Mouse (Mus musculus): ENCODE results near the gene Opa1. TPM values are rescaled to one million over a fixed set of nuclear protein-coding genes. Genes with fewer than 3 reads are reported as not detected.

The Opa1 gene
- total RNA-seq (2022) = 10 to 100 TPM; 76.1 to 85.5 (median 81.6) TPM

- DNase-seq = peak; percentile 95
These were observed at the start of gene Opa1 for GRCm38 (mm10) chr16:29579167-29579786. Gene Opa1, plus strand, starts transcription at chr16:29579334.

- DNase-seq = no peak
These were observed 45.5 kb upstream of the Opa1 start for GRCm38 (mm10) chr16:29533641-29534040.

- DNase-seq = no peak
These were observed 43.3 kb upstream of the Opa1 start for GRCm38 (mm10) chr16:29535866-29536265.

- DNase-seq = no peak
These were observed 42.5 kb upstream of the Opa1 start for GRCm38 (mm10) chr16:29536411-29537204.

- DNase-seq = no peak
These were observed 39.2 kb upstream of the Opa1 start for GRCm38 (mm10) chr16:29539906-29540305.

- DNase-seq = no peak
These were observed 37.9 kb upstream of the Opa1 start for GRCm38 (mm10) chr16:29541261-29541683.

GRCm38 (mm10) chr16:29544829-29545228 lies 34.3 kb upstream of the Opa1 start, which contains the start of gene Atp13a4:
Gene Atp13a4, minus strand, starts transcription at chr16:29544864.
- DNase-seq = peak; percentile 22

- no peak for DNase-seq
These were observed 19.5 kb upstream of the Opa1 start for GRCm38 (mm10) chr16:29559667-29560066.

- peak; percentile 12 for DNase-seq
These were observed 18.7 kb upstream of the Opa1 start for GRCm38 (mm10) chr16:29560454-29560853.

- DNase-seq = no peak
These were observed 18.3 kb upstream of the Opa1 start for GRCm38 (mm10) chr16:29560869-29561268.

- DNase-seq = no peak
These were observed 5.1 kb upstream of the Opa1 start for GRCm38 (mm10) chr16:29574013-29574412.

GRCm38 (mm10) chr16:29575620-29576019 lies 3.5 kb upstream of the Opa1 start:
- DNase-seq = no peak

GRCm38 (mm10) chr16:29579787-29580176 lies 648 bp downstream of the Opa1 start:
- DNase-seq = no peak

- DNase-seq = no peak
These were observed 13.0 kb downstream of the Opa1 start for GRCm38 (mm10) chr16:29592171-29592570.

- DNase-seq = no peak
These were observed 18.0 kb downstream of the Opa1 start for GRCm38 (mm10) chr16:29597122-29597521.

- no peak for DNase-seq
These were observed 26.4 kb downstream of the Opa1 start for GRCm38 (mm10) chr16:29605546-29605945.

- no peak for DNase-seq
These were observed 28.0 kb downstream of the Opa1 start for GRCm38 (mm10) chr16:29607131-29607530.

GRCm38 (mm10) chr16:29614762-29615161 lies 35.6 kb downstream of the Opa1 start:
- DNase-seq = no peak

GRCm38 (mm10) chr16:29629053-29629452 lies 49.9 kb downstream of the Opa1 start:
- no peak for DNase-seq

- no peak for DNase-seq
These were observed 56.6 kb downstream of the Opa1 start for GRCm38 (mm10) chr16:29635780-29636179.

GRCm38 (mm10) chr16:29642376-29642775 lies 63.2 kb downstream of the Opa1 start:
- no peak for DNase-seq

GRCm38 (mm10) chr16:29644871-29645270 lies 65.7 kb downstream of the Opa1 start:
- DNase-seq = no peak

GRCm38 (mm10) chr16:29646202-29646601 lies 67.1 kb downstream of the Opa1 start:
- no peak for DNase-seq

Measured in adrenal gland, adult 8-10 months (tissue).